Comparison of ENCODE assay signal across 20 mouse cellular contexts in genomic region chr1:24090094-24090493, GRCm38 (mm10).
"Had no signal": no experiment of that assay in that cellular context is flagged by ENCODE, and none has a peak within 500 bp of the region (broad histone marks: within the 10 kb centered on the region; RNA-seq: fewer than 3 reads in every experiment).

No protein-coding gene starts in this region.

- DNase-seq: kidney, postnatal 10 days; kidney, postnatal 36 days; layer of hippocampus, postnatal 36 days; lung, adult 18-20 months; lung, postnatal 10 days; lung, postnatal 36 days; right cerebral cortex, adult 18-20 months; right cerebral cortex, postnatal 25 days; spleen, adult 18-20 months; thymus, postnatal 25 days had no signal

- ATAC-seq: liver, embryonic 12.5 days; midbrain, embryonic 13.5 days; midbrain, embryonic 16.5 days had no signal

- H3K4me1 ChIP-seq: kidney, embryonic 15.5 days; liver, embryonic 12.5 days; liver, embryonic 15.5 days; lung, embryonic 15.5 days; megakaryocyte, embryonic 14.5 days; midbrain, embryonic 10.5 days; midbrain, embryonic 13.5 days; stomach, embryonic 15.5 days had no signal

- H3K4me2 ChIP-seq: kidney, embryonic 15.5 days; liver, embryonic 12.5 days; liver, embryonic 15.5 days; lung, embryonic 15.5 days; midbrain, embryonic 13.5 days; stomach, embryonic 15.5 days had no signal

- H3K9me3 ChIP-seq: kidney, embryonic 15.5 days; liver, embryonic 12.5 days; liver, embryonic 15.5 days; lung, embryonic 15.5 days; megakaryocyte, embryonic 14.5 days; midbrain, embryonic 10.5 days; midbrain, embryonic 13.5 days; stomach, embryonic 15.5 days had no signal

- H3K27ac ChIP-seq: kidney, embryonic 15.5 days; left cerebral cortex, adult 2 months; liver, embryonic 12.5 days; liver, embryonic 15.5 days; lung, embryonic 15.5 days; midbrain, embryonic 10.5 days; midbrain, embryonic 13.5 days; stomach, embryonic 15.5 days had no signal

- H3K9ac ChIP-seq: kidney, embryonic 15.5 days; liver, embryonic 12.5 days; liver, embryonic 15.5 days; lung, embryonic 15.5 days; midbrain, embryonic 13.5 days; stomach, embryonic 15.5 days had no signal

- H3K36me3 ChIP-seq: kidney, embryonic 15.5 days; liver, embryonic 12.5 days; liver, embryonic 15.5 days; lung, embryonic 15.5 days; midbrain, embryonic 13.5 days; stomach, embryonic 15.5 days had no signal

- H3K27me3 ChIP-seq: kidney, embryonic 15.5 days; liver, embryonic 12.5 days; liver, embryonic 15.5 days; lung, embryonic 15.5 days; midbrain, embryonic 13.5 days; stomach, embryonic 15.5 days had no signal

- H3K4me3 ChIP-seq: kidney, embryonic 15.5 days; left cerebral cortex, adult 2 months; liver, embryonic 12.5 days; liver, embryonic 15.5 days; lung, embryonic 15.5 days; megakaryocyte, embryonic 14.5 days; midbrain, embryonic 10.5 days; midbrain, embryonic 13.5 days; stomach, embryonic 15.5 days had no signal
